Mouse (Mus musculus): ENCODE data around the gene Tex29. TPM values are rescaled to one million over a fixed set of nuclear protein-coding genes. Genes with fewer than 3 reads are reported as not detected.

Gene Tex29
- polyA plus RNA-seq, 1 experiment: not detected

- no peak overlapping the region for H3K27ac ChIP-seq (ENCODE audit: control insufficient read depth, insufficient read depth, low read depth, low read length, poor library complexity)
- H3K4me3 ChIP-seq (replicated peaks; ENCODE audit: control insufficient read depth, low read depth, low read length): no peak overlapping the region
- H3K4me1 ChIP-seq (ENCODE audit: control insufficient read depth, insufficient read depth, low read length): no peaks in the 10 kb centered on the region
- WGBS: 77% methylated on average over 3 of the region's 3 CpGs
- no peak for TF ChIP-seq CTCF (IDR thresholded peaks at IDR 0.05; ENCODE audit: control insufficient read depth, insufficient read depth, low read length)
- TF ChIP-seq POLR2A (IDR thresholded peaks at IDR 0.05; ENCODE audit: borderline replicate concordance, control insufficient read depth, low read depth, low read length): no peak
Observed at GRCm38 (mm10) chr8:11884646-11885045, 44.4 kb downstream of the Tex29 start.

GRCm38 (mm10) chr8:11885881-11886699, 45.8 kb downstream of the Tex29 start:
- H3K4me3 ChIP-seq (replicated peaks; ENCODE audit: control insufficient read depth, low read depth, low read length): no peak overlapping the region
- TF ChIP-seq POLR2A (IDR thresholded peaks at IDR 0.05; ENCODE audit: borderline replicate concordance, control insufficient read depth, low read depth, low read length) (no peak), CTCF (IDR thresholded peaks at IDR 0.05; ENCODE audit: control insufficient read depth, insufficient read depth, low read length) (no peak)
- H3K27ac ChIP-seq (ENCODE audit: control insufficient read depth, insufficient read depth, low read depth, low read length, poor library complexity): no peak overlapping the region; the same call in 1 of the 2 replicates
- WGBS: 80% methylated on average over 12 of the region's 12 CpGs
- H3K4me1 ChIP-seq (ENCODE audit: control insufficient read depth, insufficient read depth, low read length): no peaks in the 10 kb centered on the region

- no peak overlapping the region for H3K27ac ChIP-seq (ENCODE audit: control insufficient read depth, insufficient read depth, low read depth, low read length, poor library complexity)
- H3K4me1 ChIP-seq (ENCODE audit: control insufficient read depth, insufficient read depth, low read length): no peaks in the 10 kb centered on the region
- 87% methylated on average over 2 of the region's 2 CpGs for WGBS
- TF ChIP-seq CTCF (IDR thresholded peaks at IDR 0.05; ENCODE audit: control insufficient read depth, insufficient read depth, low read length) (no peak), POLR2A (IDR thresholded peaks at IDR 0.05; ENCODE audit: borderline replicate concordance, control insufficient read depth, low read depth, low read length) (no peak)
- no peak overlapping the region for H3K4me3 ChIP-seq (replicated peaks; ENCODE audit: control insufficient read depth, low read depth, low read length)
Observed at GRCm38 (mm10) chr8:11886824-11887223, 46.5 kb downstream of the Tex29 start.

GRCm38 (mm10) chr8:11889156-11890018, 49.1 kb downstream of the Tex29 start:
- TF ChIP-seq CTCF (IDR thresholded peaks at IDR 0.05; ENCODE audit: control insufficient read depth, insufficient read depth, low read length): no peak
- no peak for TF ChIP-seq POLR2A (IDR thresholded peaks at IDR 0.05; ENCODE audit: borderline replicate concordance, control insufficient read depth, low read depth, low read length)
- H3K4me3 ChIP-seq (replicated peaks; ENCODE audit: control insufficient read depth, low read depth, low read length): no peak overlapping the region
- WGBS: 40% methylated on average over 7 of the region's 7 CpGs
- H3K4me1 ChIP-seq (ENCODE audit: control insufficient read depth, insufficient read depth, low read length): no peaks in the 10 kb centered on the region
- H3K27ac ChIP-seq (ENCODE audit: control insufficient read depth, insufficient read depth, low read depth, low read length, poor library complexity): no peak overlapping the region

DNA sequence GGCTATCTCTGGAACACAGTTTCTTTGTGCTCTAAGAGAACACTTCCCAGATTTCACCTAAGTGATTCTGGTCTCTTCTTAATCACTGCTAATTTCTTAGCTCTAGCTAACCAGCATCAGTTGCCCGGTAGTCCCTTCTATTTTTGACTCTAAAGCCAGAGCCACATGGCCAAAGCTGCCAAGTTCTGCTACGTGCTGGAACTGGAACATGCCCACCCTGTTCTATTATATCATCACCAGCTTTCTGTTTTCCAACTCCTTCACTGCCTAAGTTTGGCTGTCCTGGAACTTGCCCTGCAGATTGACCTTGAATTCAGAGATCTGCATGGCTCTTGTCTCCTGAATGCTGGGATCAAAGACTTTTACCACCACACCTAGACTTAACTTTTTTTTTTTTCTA, 52.5 kb downstream of the Tex29 start:
- Histone ChIP-seq H3K4me3 (replicated peaks; ENCODE audit: control insufficient read depth, low read depth, low read length) (no peak overlapping the region), H3K4me1 (ENCODE audit: control insufficient read depth, insufficient read depth, low read length) (no peaks in the 10 kb centered on the region), H3K27ac (ENCODE audit: control insufficient read depth, insufficient read depth, low read depth, low read length, poor library complexity) (no peak overlapping the region)
- 88% methylated on average over 2 of the region's 2 CpGs for WGBS
- TF ChIP-seq CTCF (IDR thresholded peaks at IDR 0.05; ENCODE audit: control insufficient read depth, insufficient read depth, low read length) (no peak), POLR2A (IDR thresholded peaks at IDR 0.05; ENCODE audit: borderline replicate concordance, control insufficient read depth, low read depth, low read length) (no peak)

DNA sequence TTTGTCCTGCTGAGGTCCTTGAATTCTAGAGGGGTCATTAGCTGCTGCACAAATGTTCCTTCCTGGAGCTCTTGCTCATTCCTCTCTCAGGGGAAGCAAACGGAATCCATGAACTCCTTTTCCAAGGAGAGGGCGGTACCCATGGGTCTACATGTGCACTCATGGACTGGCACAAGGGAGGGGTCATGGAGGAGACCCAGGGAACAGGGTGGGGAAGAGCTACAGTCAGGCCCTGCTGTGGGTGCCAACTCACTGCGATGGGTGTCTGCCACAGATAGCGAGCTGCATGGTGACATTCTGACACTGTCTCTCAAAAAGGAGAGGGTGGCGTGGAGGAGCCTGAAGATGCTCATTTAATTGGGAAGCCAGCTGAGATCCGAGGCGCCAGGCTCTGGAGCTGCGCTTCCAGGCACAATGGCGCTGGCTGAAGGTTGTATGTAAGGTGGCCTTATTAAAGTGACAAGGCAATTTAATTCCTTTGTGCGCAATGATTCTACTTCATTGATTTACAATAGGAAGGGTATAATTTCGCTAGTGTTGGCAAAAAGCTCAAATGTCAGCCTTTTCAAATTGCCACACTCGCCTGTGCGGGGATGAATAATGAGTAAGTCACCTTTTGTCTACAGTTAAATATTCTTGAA, 55.9 kb downstream of the Tex29 start:
- no peak overlapping the region for H3K27ac ChIP-seq (ENCODE audit: control insufficient read depth, insufficient read depth, low read depth, low read length, poor library complexity)
- no peak overlapping the region for H3K4me3 ChIP-seq (replicated peaks; ENCODE audit: control insufficient read depth, low read depth, low read length)
- H3K4me1 ChIP-seq (ENCODE audit: control insufficient read depth, insufficient read depth, low read length): no peaks in the 10 kb centered on the region
- no peak for TF ChIP-seq CTCF (IDR thresholded peaks at IDR 0.05; ENCODE audit: control insufficient read depth, insufficient read depth, low read length)
- no peak for TF ChIP-seq POLR2A (IDR thresholded peaks at IDR 0.05; ENCODE audit: borderline replicate concordance, control insufficient read depth, low read depth, low read length)
- 81% methylated on average over 13 of the region's 13 CpGs for WGBS

DNA sequence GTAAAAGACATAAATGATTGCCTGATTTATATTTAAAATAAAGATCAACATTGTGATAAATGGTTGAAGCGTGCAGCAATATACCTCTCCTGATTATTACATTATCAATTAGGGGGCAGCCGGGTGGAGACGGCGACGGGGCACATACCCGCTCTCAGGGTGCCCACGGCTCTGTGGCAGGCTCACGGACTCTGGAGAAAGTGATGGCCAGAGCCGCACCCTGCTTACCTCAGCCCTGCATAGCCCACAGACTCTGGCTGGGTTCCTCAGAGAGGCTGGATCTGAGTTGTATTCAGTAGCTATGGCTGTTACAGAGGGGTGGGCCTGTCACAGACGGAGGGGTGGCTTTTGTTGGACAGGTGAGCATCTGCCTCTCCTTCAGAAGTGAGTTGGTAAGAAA, 56.4 kb downstream of the Tex29 start:
- no peak overlapping the region for H3K27ac ChIP-seq (ENCODE audit: control insufficient read depth, insufficient read depth, low read depth, low read length, poor library complexity)
- no peak for TF ChIP-seq CTCF (IDR thresholded peaks at IDR 0.05; ENCODE audit: control insufficient read depth, insufficient read depth, low read length)
- no peak for TF ChIP-seq POLR2A (IDR thresholded peaks at IDR 0.05; ENCODE audit: borderline replicate concordance, control insufficient read depth, low read depth, low read length)
- H3K4me1 ChIP-seq (ENCODE audit: control insufficient read depth, insufficient read depth, low read length): no peaks in the 10 kb centered on the region
- H3K4me3 ChIP-seq (replicated peaks; ENCODE audit: control insufficient read depth, low read depth, low read length): no peak overlapping the region
- WGBS: 87% methylated on average over 10 of the region's 10 CpGs

- Histone ChIP-seq H3K4me1 (ENCODE audit: control insufficient read depth, insufficient read depth, low read length) (no peaks in the 10 kb centered on the region), H3K27ac (ENCODE audit: control insufficient read depth, insufficient read depth, low read depth, low read length, poor library complexity) (no peak overlapping the region), H3K4me3 (replicated peaks; ENCODE audit: control insufficient read depth, low read depth, low read length) (no peak overlapping the region)
- WGBS: 83% methylated on average over 1 of the region's 1 CpGs
- TF ChIP-seq POLR2A (IDR thresholded peaks at IDR 0.05; ENCODE audit: borderline replicate concordance, control insufficient read depth, low read depth, low read length): no peak
- TF ChIP-seq CTCF (IDR thresholded peaks at IDR 0.05; ENCODE audit: control insufficient read depth, insufficient read depth, low read length): no peak
Observed at GRCm38 (mm10) chr8:11898814-11899213, 58.5 kb downstream of the Tex29 start.

Other genes with a start within 250 kb of the Tex29 start
- 12.5 and 29.8 TPM in 2 replicates for gene Ankrd10, start 204.7 kb upstream of the Tex29 start, polyA plus RNA-seq (2011; ENCODE audit: insufficient read depth, insufficient read length, low replicate concordance, missing spikeins)
- not detected in 2 replicates for gene 1700016D06Rik, start 139.4 kb upstream of the Tex29 start, polyA plus RNA-seq (2011; ENCODE audit: insufficient read depth, insufficient read length, low replicate concordance, missing spikeins)
- 8.3 and 18.6 TPM in 2 replicates for gene Arhgef7, start 112.8 kb upstream of the Tex29 start, polyA plus RNA-seq (2011; ENCODE audit: insufficient read depth, insufficient read length, low replicate concordance, missing spikeins)